Mouse (Mus musculus) adrenal gland, postnatal 4 days (tissue): ENCODE results near the gene Tbce. TPM values are rescaled to one million over a fixed set of nuclear protein-coding genes. Genes with fewer than 3 reads are reported as not detected.

Experiments used
- DNase-seq, 2 experiments: peaks; one replicate each; pipeline ENCODE4 v3.0.0; 2021 to 2022; ENCODE audit warnings: low spot score in 2 of 2, mixed read lengths in 2 of 2
- total RNA-seq, 2 experiments: library from RNA; stranded (reverse); gene quantifications; 2 replicates each; pipeline ENCODE4 v1.2.3; 2021

Tbce gene
- total RNA-seq, 2 experiments from 2014 or later, result 62.0 to 63.5 TPM

DNA sequence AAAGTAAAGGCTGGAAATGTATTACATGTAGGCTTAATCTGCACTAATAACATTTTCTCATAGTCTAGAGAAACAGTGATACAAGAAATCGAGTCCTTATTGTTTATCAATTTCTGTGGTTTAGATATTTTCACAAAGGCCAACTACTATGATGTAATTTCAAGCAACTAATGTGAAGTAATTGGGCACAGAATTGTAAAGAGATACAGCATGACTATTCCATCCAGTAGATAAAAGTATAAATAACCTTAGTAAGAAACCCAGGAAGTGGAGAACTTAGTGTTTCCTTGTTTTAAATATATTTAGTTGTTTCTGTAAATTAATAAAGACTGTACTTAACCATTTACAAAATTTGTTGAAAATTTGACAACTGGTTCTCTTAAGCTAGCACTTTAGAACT is 69.6 kb downstream of the Tbce start:
- no peak for DNase-seq

DNA sequence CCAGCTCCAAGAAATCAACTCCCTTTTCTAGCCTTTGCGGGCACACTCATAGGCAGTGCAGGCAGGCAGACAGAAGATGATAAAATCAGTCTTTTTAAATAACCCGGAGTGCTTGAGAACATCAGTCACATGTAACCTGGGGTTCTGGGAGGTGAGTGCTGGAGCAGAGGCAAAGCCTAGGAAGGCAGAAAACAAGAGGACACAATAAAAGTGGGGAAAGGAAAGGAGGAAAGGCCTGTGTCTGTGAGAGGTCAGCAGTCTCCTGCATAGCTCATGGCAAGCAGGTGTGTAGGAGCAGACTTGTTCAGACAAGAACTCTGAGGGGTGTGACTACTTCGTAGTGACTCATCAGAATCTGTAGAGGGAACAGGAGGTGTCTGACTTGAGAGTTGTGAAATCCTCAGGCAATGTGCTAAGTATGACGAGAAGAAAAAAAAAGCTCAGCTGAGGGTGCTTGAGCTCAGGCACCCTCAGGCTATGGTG is 70.8 kb downstream of the Tbce start:
- DNase-seq, result no peak

DNA sequence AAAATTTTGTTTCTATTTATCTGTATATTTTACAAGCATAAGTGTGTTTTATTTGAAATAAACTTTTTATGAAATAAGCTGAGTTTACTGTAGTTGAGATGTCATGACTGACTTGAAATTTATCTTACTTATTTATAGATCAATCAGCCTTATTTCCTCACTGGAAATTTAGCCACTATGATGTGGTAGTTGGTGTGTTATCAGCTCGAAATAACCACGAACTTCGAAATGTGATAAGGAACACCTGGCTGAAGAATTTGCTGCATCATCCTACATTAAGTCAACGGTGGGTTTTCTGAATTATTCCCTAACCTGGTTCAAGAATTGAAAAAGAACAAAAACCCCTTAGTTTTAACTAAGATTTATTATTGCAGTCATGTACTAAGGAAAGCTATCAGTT is 73.3 kb downstream of the Tbce start:
- no peak for DNase-seq

DNA sequence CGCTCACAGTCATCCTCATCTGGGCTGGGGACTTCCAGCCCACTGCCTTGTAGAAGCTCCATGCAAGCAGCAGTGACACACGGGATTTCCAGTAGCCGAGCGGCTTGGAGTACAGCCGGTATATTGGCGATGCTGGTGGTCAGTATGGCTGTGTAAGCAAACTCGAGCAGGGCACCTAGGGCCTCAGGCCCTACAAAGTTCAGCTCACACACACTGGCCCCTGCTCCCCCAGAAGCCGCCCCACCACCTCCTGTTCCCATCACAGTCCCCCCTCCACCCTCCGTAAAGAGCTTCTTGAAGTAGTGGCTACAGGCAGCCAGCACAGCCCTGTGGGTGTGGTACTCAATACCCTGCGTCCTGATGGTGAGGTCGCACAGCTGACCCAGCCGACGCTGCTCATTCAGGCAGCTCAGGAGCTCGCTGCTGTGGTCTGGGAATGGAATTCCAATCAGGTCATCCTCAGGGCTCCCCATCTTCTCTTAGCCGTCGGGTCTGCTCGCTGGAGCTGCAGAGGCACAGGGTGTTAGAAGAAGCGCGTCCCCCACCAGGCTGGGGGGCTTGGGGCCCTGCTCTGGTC is 74.0 kb downstream of the Tbce start:
- DNase-seq, result no peak

DNA sequence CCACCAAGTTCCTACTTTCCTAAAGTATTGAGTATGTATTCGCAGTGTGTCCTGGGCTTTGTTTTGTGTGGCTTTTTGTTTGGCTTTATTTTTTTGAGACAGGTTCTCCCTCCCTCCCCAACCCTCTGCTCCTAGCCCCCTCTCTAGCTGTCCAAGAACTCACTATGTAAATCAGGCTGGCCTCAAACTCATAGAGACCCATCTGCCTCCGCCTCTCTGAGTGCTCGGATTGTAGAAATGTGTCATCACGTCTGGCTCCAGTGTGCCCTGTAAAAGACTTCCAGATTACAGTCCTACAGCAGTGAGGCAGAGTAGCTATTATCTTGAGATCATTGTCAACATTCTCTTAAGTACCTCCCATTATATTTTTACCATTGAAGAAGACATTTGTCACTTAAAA is 78.4 kb downstream of the Tbce start:
- DNase-seq, result no peak

GRCm38 (mm10) chr13:13960211-13960610 is 79.2 kb downstream of the Tbce start:
- DNase-seq, result no peak

- DNase-seq, result no peak
Measured at GRCm38 (mm10) chr13:13956686-13957085, 82.8 kb downstream of the Tbce start.

- DNase-seq, result peak in 1 of 2 experiments; percentile 31
Measured at GRCm38 (mm10) chr13:13954931-13955330, 84.5 kb downstream of the Tbce start.

GRCm38 (mm10) chr13:13953874-13954832 is 85.3 kb downstream of the Tbce start, which contains the start of gene B3galnt2:
B3galnt2 (plus strand) TSS chr13:13954469.
- peak; percentile 64 to 89 for DNase-seq

Other genes with a start within 250 kb of the Tbce start
- 10 to 100 TPM; 18.6 to 22.0 TPM for gene B3galnt2, start 85.2 kb downstream of the Tbce start, total RNA-seq
- gene Arid4b, start 23.6 kb upstream of the Tbce start, total RNA-seq, result 10 to 100 TPM; 42.0 to 45.9 TPM
- gene Ggps1, start 23.9 kb upstream of the Tbce start, total RNA-seq, result 10 to 100 TPM; 41.8 to 45.9 TPM